Mouse (Mus musculus): Measurements from ENCODE around the gene Stac2.

GRCm38 (mm10) chr11:98034061-98034460 is 19.2 kb downstream of the Stac2 start:
- TF ChIP-seq CTCF (IDR thresholded peaks at IDR 0.05; ENCODE audit: low read depth, low read length), result no peak
- no peak for TF ChIP-seq POLR2A (IDR thresholded peaks at IDR 0.05; ENCODE audit: insufficient read depth, low read length)
